Mouse (Mus musculus): ENCODE measurements around the gene Tab1. TPM values are rescaled to one million over a fixed set of nuclear protein-coding genes. Genes with fewer than 3 reads are reported as not detected.
A peak's percentile ranks its signal among the peaks of the same experiment; 100 is the strongest.

Gene Tab1
- total RNA-seq (2021) = 10 to 100 TPM; 36.5 to 37.0 TPM

DNA sequence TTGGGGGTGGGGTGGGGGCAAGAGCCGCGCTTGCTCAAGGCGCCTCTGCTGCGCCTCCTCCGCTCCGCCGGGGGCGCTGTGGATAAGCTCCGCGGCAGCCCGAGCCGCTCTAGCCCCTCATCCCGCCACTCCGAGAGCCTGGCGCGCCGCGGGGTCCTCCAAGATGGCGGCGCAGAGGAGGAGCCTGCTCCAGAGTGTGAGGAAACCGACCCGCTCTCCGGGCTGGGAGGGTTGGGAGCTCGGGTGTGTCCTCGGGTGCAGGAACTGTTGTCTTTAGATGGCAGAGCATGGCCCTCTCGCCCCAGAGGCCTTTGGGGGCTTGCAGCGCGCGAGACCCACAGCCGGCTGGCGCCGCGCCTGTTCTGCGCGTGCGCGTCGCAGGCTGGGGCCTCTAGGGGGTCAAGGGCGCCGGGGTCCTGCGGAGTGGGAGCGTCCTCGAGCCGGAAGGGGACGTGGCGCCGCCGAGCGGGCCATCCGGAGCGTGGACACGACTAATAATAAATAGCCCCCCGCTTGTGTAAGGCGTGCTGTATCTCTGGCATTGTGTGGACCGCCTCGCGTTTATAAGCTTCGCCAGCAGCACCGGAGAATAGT lies at the start of gene Tab1:
Tab1 (plus strand) TSS at position 135 of the 594 bp plus-strand sequence.
- DNase-seq = peak; percentile 94

DNA sequence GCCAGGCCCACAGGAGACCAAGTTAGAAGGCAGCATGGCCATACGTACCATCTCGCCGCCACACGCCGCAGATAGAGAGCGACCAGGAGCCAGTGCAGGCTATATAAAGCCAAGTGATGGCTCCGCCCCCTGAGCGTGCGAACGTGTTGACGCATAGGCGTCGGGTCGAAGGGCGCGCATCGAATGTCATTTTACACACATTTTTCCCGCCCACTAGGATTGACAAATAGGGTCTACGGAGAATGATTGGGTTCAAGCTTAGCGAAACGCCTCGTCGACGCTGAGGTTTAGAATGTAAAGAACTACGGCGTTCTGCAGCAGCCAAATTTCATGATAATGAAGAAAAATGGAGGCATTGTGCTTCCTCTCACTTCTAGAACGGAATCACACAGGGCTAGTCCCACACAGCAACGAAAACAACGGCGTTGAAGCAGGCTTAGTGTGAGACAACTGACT lies 49.6 kb upstream of the Tab1 start:
- DNase-seq = peak; percentile 99

DNA sequence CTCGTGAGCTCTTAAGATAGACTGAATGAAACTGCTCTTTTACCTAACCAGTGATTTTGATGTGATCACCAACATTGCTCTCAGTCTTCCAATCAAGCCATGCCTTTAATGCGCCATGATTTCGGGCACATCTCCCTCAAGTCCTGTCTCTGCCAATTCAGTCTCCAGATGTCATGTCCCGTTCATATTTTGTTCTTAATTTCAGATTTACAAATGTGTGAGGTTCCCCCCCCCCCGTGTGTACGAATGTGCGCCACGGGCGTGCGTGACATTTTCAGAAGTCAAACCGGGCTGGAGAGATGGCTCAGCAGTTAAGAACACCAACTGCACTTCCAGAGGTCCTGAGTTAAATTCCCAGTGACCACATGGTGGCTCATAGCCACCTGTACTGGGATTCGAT lies 49.2 kb upstream of the Tab1 start:
- DNase-seq = no peak

DNA sequence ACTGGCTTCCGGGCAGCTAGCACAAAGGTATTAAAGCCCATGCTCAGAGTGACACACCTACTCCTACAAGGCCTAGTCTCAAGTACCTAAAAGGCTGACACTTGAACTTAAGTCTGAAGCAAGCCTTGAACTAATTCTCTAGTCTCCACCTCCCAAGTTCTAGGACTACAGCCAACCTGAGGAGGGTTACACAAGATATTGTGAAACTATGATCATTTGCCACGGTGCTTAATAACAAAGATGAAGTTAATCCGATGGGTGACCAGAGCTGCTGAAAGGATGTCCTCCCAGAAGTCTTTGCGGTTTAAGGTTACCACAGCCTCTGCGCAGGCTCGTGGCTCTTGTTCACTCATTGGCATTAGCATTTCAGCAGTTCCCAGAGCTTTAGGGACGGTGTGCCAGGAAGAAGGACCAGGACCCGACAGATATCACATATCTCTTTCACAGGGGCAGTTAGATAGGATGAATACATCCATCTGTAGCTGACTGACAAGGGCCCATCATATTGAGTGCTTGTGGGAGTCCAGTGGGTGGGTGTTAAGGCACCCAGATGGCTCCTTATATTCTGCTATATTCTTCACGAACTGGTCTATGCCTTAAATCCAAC lies 45.4 kb upstream of the Tab1 start:
- no peak for DNase-seq

DNA sequence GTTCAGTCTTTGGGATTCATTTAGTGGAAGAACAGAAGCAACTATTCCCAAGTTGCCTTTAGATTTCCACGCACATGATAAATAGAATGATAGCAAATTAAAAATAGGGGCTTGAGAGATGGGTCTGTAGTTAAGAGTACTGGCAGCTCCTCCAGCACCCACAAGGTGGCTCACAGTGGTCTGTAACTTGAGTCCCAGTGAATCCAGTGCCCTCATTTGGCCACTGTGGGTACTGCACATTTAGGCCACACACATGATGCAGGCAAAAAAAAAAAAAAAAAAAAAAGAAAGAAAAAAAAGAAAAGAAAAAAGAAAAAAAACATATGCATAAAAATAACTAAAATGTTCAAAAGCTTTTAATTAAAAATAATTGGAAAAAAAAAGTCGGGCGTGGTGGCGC lies 44.3 kb upstream of the Tab1 start:
- DNase-seq = peak; percentile 95

DNA sequence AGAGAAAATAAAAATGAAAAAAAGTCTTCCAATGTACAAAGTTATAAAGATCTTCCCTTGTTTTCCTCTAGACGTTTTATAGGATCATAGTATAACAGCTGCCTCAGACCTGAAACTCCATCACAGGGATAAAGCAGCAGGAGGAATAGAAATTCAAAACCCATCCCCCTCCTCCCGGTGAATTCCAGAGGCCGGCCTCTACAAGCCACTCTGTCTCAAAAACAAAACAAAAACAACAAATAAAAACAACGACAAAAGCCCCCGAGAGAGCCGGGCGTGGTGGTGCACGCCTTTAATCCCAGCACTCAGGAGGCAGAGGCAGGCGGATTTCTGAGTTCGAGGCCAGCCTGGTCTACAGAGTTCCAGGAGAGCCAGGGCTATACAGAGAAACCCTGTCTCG lies 42.8 kb upstream of the Tab1 start:
- DNase-seq = no peak

DNA sequence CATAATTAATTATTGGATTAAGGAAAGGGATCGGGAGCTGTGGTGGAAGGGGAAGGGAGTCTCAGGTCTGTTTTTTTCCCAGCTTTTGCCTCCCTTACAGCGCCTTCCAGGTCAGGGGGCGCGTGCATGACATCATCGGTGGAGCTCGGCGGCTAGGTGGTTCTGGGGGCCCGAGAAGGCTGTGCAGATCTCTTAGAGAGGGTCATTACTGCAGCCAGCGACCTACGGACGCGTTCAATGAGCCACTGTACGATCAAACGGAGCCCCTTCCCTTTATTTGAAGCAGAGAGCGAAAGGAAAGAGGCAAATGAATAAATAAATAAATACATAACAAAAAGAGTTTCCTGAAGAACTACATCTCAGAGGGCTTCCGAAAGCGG lies 42.2 kb upstream of the Tab1 start:
- no peak for DNase-seq

DNA sequence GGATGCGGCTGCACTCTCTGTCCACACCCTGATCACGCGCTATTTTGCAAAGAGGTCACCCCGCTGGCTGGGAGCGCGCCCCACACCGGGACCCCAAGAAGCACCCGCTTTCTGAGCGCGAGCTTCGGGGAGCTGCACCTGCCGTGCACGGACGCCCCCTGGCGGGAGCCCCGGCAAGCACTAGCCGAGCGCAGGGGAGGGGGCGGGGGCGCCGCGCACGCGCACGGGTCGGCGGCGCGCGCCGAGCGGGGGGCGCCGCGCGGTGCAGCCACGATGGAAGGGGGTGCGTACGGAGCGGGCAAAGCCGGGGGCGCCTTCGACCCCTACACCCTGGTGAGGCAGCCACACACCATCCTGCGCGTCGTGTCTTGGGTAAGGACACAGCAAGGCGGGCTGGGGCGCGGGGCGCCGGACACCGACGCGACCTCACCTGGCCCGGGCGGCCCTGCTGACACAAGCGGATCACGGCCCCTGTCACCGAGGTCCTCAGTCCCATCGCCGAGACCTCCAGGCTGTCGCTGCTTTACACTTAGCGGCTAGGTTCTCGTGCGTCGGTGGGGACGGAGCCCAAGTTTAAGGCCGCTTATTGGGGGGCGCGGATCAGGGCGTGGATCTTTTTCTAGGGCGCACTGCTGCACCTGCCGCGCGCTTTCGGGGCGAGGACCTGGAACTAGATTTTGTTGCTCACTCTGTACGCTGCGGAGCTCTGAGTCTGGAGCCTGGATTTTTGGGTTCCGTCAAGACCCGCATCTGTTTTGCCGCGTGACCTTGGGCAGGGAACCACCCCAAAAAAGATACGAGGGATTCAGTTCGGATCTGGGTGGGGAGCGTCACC lies 41.6 kb upstream of the Tab1 start, which contains the start of the genes Syngr1 and Rpl3:
Syngr1 (plus strand) TSS at position 214 of the 835 bp plus-strand sequence.
Rpl3 (minus strand) TSS at position 748 of the 835 bp plus-strand sequence.
- DNase-seq = peak; percentile 85

DNA sequence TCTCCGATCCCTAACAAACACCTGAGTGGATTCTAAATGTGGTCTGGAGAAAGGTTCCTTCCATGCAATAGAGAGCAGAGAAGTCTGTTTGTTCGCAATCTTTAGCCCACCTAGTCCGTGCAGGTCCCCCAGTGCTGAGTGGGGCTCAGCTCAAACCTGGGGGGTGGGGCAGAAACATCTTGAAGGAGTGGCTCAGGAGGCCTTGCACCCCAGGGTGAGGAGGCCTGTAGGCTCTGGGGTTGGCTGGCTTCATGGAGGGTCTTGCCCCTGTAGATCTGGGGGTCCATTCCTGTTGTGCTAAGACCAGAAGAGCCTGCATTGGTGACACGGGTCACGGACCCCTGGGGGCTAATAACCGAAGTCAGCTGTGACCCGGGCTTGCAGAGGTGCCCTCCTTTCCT lies 40.9 kb upstream of the Tab1 start:
- no peak for DNase-seq

DNA sequence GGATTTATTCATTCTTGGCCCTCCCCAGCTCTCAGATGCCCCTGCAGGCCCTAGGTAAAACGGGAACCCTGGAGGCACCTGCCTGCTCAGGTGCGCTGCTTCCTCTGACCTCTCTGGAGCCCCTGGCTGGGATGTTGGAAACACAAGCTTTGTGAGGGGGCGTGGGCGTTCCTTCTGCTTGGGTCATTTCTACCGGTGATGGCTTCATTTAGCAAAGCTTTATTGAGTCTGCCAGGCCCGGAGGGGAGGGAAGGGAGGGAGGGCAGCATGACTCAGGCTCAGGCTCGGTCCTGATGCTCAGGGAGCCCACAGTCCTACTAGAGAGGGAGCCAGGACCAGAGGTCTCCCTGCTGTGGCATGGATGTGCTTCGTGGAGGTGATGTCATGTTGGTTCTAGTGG lies 40.3 kb upstream of the Tab1 start:
- no peak for DNase-seq

DNA sequence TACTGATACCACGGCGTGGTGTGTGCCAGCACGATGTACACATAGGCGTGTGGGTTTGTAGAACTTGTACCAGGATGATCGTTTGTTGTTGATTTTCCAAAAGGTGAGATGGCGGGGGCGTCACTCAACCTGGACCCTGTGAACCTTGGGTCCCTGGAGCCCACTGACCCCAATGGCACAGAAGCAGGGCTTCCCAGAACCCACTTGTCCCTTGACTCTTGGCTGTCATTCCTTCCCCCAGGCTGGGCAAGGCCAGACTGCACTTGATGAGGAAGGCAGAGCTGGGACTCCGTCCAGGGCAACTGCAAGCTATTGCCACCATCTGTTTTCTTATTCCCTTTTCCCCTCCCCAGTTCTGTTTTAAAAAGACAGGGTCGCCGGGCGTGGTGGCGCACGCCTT lies 38.7 kb upstream of the Tab1 start:
- no peak for DNase-seq

DNA sequence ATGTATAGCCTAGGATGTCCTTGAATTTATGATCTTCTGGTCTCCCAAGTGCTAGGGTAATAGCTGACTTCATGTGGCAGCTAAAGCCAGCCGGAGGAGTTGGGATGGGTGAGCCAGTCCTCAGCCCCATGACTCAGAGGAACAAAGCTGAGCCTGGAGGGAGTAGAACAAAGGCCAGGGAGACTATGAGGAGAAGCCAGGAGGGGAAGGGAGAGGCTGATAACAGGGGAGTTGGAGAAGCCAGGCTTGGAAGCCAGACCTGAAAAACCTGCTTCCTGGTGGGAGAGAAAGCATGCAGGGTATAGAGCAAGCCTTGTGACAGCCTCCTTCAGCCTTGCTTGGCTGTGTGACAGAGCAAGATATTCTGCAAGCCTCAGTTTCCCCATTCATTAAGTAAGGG lies 37.3 kb upstream of the Tab1 start:
- no peak for DNase-seq

DNA sequence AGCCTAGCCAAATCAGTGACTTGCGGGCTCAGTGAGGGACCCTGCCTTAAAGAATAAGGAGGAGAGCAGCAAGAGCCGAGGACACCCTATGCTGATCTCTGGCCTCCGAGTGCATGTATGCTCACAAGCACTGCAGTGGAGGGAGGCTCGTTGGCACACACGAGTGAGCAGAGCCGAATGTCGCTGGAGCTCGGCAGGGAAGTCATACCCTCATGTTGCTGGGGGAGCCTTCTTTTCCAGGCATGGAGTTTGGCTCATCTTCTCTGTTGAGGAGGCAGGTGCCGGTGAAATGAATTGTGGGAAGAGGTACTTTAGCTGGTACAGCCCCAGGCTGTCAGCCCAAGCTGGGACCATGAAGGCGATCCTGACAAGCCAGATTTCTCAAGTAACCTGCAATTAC lies 36.5 kb upstream of the Tab1 start:
- no peak for DNase-seq

DNA sequence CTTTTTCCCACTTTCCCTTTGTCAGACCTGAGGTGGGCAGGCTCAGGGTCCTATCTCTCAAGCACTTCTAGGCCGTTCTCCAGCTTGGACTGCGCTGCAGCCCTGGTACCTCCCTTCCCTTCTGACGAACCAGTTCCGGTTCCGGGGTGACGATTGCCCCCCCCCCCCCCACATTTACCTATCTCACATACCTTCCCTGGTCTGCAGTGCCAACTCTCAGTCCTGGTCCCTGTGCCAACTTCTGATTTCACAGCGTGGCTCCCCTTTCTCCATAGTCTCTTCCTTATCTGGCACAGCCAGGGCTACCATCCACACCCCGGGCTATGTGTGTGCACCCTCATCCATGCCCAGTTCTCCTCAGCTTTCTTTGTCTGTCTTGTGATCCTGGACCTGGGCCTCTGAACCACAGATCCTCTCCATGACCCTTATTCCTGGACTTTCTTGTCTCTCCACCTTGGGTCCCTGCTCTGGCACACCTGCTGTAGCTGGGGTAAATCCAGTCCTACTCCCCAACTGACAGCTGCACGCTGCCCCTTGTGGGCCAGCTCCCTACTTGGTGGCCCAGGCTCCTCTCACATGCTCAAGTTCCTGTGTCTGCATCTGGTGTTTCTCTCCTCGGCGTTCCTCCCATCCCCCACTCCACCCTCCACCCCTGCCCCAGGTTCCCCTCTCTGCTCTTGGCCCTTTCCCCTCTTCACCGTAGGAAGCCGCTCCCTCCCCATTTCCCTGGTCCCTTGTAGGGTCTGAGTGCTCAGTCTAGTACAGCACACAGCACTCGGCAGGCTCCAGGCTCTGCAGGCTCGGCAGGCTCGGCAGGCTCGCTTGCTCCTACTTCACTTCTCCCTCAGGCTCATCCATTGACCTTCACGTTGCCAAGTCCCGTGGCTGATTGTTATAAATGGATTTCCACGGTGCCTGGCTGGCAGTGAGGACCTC lies 35.7 kb upstream of the Tab1 start:
- peak; percentile 66 for DNase-seq

DNA sequence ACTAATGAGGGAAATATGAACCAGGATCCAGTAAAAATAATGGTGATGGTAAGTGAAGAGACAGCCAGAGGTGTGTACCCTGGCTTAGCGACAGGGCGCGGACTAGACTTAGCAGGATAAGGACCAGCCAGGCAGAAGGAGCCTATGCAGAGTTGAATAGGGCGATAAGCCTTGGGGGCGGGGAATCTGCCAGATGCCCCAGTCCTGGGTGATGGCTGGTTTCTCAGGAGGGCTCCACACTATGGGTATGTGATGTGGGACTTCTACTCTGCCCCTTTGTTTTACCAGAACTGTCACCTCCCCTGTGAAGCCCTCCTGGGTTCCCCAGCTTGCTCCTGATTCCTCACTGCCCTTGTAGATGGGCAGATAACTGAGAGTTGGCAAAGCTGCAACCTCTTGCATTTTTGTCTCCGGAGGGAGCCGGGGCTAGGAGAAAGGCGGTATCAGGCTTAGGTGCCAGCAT lies 34.9 kb upstream of the Tab1 start:
- no peak for DNase-seq

DNA sequence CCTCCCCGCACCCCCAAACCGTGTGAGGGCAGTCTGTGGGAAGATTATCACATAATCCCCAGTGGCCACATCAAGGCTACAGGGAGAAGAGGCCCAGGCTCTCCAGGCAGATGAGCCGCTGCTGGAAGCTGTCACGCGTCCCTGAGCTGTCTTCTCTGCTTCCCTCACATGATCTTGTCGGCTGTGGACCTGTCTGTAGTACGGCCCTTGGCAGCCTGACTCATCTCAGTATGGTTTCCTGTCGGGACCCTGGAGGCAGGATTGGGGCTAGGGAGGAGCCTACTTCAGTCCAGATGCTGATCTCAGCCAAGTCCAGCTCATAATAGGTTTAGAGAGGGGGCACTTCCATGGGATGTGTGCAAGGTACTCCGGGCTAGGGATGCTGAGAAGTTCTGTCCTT lies 34.1 kb upstream of the Tab1 start:
- no peak for DNase-seq

DNA sequence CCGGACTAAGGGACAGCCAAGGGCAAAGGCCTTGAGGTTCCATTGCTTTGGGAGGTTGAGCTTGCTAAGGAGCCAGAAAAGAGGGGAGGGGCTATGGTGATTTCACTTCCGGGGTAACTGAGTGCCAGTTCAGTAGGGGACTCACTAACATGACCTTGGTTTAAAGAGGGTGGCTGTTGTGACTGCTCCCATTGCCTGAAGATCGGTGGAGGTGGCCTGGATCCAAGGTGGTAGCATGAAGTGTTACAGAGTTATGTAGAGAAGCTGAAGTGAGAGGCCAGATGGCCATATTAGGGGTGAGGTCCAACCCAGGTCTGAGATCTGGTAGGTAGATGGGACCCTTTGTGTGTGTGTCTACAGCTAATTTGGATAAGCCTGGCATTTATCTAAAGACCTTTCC lies 33.5 kb upstream of the Tab1 start:
- DNase-seq = no peak

DNA sequence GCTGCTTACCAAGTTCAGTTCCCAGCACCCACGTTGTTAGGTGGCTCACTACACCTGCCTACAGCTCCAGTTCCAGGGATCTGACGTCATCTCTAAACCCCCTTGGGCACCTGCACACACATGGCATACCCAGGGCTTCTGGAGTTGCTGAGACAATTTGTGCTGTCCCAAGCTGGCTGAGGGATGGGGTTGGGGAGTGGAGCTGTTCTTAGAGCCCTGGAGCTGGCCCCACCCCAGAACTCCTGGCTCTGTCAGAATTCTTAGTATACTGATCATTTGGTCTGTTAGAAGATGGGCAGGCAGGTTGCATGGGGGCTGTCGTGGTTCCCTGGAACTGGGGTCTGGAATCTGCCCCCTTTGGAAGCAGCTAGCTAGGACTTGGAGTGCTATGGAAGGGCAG lies 32.7 kb upstream of the Tab1 start:
- no peak for DNase-seq

DNA sequence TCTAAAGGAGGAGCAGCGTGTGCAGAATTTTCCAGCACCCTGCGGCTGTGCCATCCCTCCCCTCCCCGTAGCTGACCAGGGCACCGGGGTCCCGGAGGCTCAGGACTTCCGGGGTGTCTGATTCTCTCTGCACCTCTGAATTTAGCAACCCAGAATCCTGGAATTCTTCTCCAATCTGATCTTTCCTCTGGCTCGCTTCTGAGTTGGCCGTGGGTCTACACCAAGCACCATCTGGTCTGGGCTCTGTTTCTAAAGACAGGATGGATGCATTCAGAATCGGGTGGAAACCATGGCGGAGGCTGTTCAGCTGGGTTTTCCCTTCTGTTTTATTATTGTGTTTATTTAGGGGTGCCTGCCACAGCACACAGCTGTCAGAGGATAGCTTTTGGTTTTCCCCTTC lies 32.1 kb upstream of the Tab1 start:
- DNase-seq = no peak

DNA sequence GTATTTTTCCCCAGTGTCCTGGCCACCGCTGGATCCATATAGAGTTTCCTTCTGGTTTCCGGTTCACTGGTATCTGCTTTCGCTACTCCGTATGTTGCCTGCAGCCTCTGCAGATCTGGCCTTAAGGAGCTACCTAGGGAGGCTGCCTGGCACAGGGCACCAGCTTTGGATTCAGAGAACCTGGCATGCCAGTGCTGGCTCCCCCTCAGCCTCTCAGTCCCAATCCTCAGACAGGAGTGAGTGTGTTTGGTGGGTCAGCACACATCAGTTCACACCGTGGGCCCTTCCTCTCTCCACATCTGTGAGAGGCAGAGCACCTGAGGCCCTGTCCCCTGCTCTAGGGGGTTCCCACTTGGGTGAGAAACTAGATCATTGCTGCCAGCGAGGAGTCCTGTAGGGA lies 31.4 kb upstream of the Tab1 start:
- DNase-seq = no peak

DNA sequence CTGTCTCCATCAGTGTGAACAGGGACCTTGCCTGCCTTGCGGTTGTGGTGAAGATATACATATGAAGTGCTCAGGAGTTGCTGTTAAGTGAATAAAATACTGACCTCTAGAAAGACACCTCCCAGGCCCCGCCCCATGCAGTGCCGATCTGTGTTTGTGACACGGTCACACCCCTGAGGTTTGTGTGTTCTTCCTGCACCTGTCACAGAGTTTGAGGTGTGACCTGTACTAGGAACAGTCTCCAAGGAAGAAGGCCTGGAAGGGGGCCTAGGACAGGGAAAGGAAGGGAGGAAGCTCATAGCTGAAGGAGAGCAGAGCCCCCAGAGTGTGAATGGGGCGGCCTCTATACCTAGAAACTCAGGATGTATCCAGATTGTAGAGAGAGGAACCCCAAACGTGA lies 30.4 kb upstream of the Tab1 start:
- no peak for DNase-seq

Data from heart, postnatal 4 days (tissue).